16 mouse cellular contexts compared by ENCODE assay signal in genomic region chr9:24351402-24351801, GRCm38 (mm10).
"Had no signal": no experiment of that assay in that cellular context is flagged by ENCODE, and none has a peak within 500 bp of the region (broad histone marks: within the 10 kb centered on the region; RNA-seq: fewer than 3 reads in every experiment).

No protein-coding gene starts in this region.

- H3K36me3 ChIP-seq: lung, embryonic 15.5 days; midbrain, embryonic 13.5 days; midbrain, embryonic 15.5 days; neural tube, embryonic 12.5 days had no signal

- H3K9ac ChIP-seq: liver, postnatal 0 days; lung, embryonic 15.5 days; midbrain, embryonic 13.5 days; midbrain, embryonic 15.5 days; neural tube, embryonic 12.5 days had no signal

- H3K27ac ChIP-seq: lung, embryonic 15.5 days; macrophage; midbrain, embryonic 13.5 days; midbrain, embryonic 15.5 days; neural tube, embryonic 12.5 days had no signal

- ATAC-seq: liver, postnatal 0 days; lung, postnatal 0 days; midbrain, embryonic 13.5 days; midbrain, embryonic 15.5 days had no signal

- H3K4me2 ChIP-seq: lung, embryonic 15.5 days; midbrain, embryonic 11.5 days; midbrain, embryonic 13.5 days; midbrain, embryonic 15.5 days; neural tube, embryonic 12.5 days had no signal

- DNase-seq: liver, postnatal 0 days; lung, adult 2 months; lung, postnatal 14 days; lung, postnatal 36 days; right cerebral cortex, postnatal 14 days; thymus, adult 2 months; thymus, postnatal 25 days; thymus, postnatal 4 days had no signal

- H3K4me3 ChIP-seq: lung, embryonic 15.5 days; megakaryocyte, embryonic 14.5 days; midbrain, embryonic 13.5 days; midbrain, embryonic 15.5 days; neural tube, embryonic 12.5 days had no signal

- H3K4me1 ChIP-seq: lung, embryonic 15.5 days; midbrain, embryonic 13.5 days; midbrain, embryonic 15.5 days; neural tube, embryonic 12.5 days had no signal

- H3K27me3 ChIP-seq: lung, embryonic 15.5 days; midbrain, embryonic 13.5 days; midbrain, embryonic 15.5 days; neural tube, embryonic 12.5 days had no signal

- H3K9me3 ChIP-seq: lung, embryonic 15.5 days; midbrain, embryonic 13.5 days; midbrain, embryonic 15.5 days; neural tube, embryonic 12.5 days had no signal
